Mouse (Mus musculus): Measurements from ENCODE around the gene Tmem131.

- no peak for TF ChIP-seq CTCF (IDR thresholded peaks at IDR 0.05; ENCODE audit: low read depth)
- TF ChIP-seq EP300 (IDR thresholded peaks at IDR 0.05; ENCODE audit: low read depth), result no peak
Observed at GRCm38 (mm10) chr1:36985896-36986295, 42.4 kb upstream of the Tmem131 start.
